Mouse (Mus musculus) MEL (cell line): ENCODE measurements around the gene Krt7. TPM values are rescaled to one million over a fixed set of nuclear protein-coding genes. Genes with fewer than 3 reads are reported as not detected.

Experiments used
- DNase-seq: peaks from one replicate; pipeline ENCODE4 v3.0.0; 2011; ENCODE audit warnings: low read depth, low spot score
- H3K27ac ChIP-seq: 2 replicates; pipeline ENCODE4 v1.5.1; 2012; ENCODE audit warnings: low read depth, mild to moderate bottlenecking, control low read depth, low read length, moderate library complexity; ENCODE audit not compliant: control insufficient read depth
- H3K27me3 ChIP-seq, 2 experiments: fragments of 150-350 bp in 1 of 2; sonication (generic) in 1 of 2; 2 replicates each; pipeline ENCODE4 v1.6.1; 2012; ENCODE audit warnings: low read length in 2 of 2, mild to moderate bottlenecking in 2 of 2, improper control_type of control experiment in 1 of 2, moderate library complexity in 1 of 2; ENCODE audit not compliant: insufficient read depth in 2 of 2, control insufficient read depth in 1 of 2
- H3K36me3 ChIP-seq, 2 experiments: 2 replicates each; pipeline ENCODE4 v1.6.1; 2012 to 2014; ENCODE audit warnings: low read length in 2 of 2, improper control_type of control experiment in 1 of 2, inconsistent platforms in 1 of 2, mild to moderate bottlenecking in 1 of 2; ENCODE audit not compliant: insufficient read depth in 2 of 2, control insufficient read depth in 1 of 2
- H3K4me1 ChIP-seq, 2 experiments: fragments of 150-350 bp in 1 of 2; sonication (generic) in 1 of 2; 2 replicates each; pipeline ENCODE4 v1.6.1; 2012; ENCODE audit warnings: low read length in 2 of 2, improper control_type of control experiment in 1 of 2, mild to moderate bottlenecking in 1 of 2; ENCODE audit not compliant: insufficient read depth in 2 of 2, control insufficient read depth in 1 of 2
- H3K4me3 ChIP-seq, 2 experiments: fragments of 150-350 bp in 1 of 2; sonication (generic) in 1 of 2; 2 replicates each; pipeline ENCODE4 v1.5.1; 2012; ENCODE audit warnings: low read depth in 2 of 2, low read length in 2 of 2, mild to moderate bottlenecking in 2 of 2, moderate library complexity in 2 of 2, control low read depth in 1 of 2, improper control_type of control experiment in 1 of 2; ENCODE audit not compliant: control insufficient read depth in 1 of 2, insufficient read depth in 1 of 2
- H3K79me2 ChIP-seq: 2 replicates; pipeline ENCODE4 v1.6.1; 2012; ENCODE audit warnings: mild to moderate bottlenecking, low read length, moderate library complexity; ENCODE audit not compliant: control insufficient read depth, poor library complexity, insufficient read depth
- H3K9ac ChIP-seq: 2 replicates; pipeline ENCODE4 v1.6.1; 2012; ENCODE audit warnings: low read depth, mild to moderate bottlenecking, control low read depth, low read length, moderate library complexity; ENCODE audit not compliant: control insufficient read depth, poor library complexity, severe bottlenecking
- H3K9me3 ChIP-seq: fragments of 150-350 bp; sonication (generic); replicated peaks from 2 replicates; pipeline ENCODE4 v1.6.1; 2012; ENCODE audit warnings: mild to moderate bottlenecking, low read length, improper control_type of control experiment, moderate library complexity; ENCODE audit not compliant: insufficient read depth
- BHLHE40 ChIP-seq: IDR thresholded peaks from 2 replicates; pipeline ENCODE4 v1.6.1; 2012; ENCODE audit warnings: low read depth, mild to moderate bottlenecking, inconsistent platforms, low read length, improper control_type of control experiment, borderline replicate concordance
- CHD1 ChIP-seq: IDR thresholded peaks from 2 replicates; pipeline ENCODE4 v1.6.1; 2012; ENCODE audit warnings: low read depth, mild to moderate bottlenecking, inconsistent platforms, low read length, improper control_type of control experiment
- E2F4 ChIP-seq: IDR thresholded peaks from 2 replicates; pipeline ENCODE4 v1.6.1; 2011; ENCODE audit warnings: low read depth, low read length, improper control_type of control experiment, borderline replicate concordance
- ELF1 ChIP-seq: IDR thresholded peaks from 2 replicates; pipeline ENCODE4 v1.6.1; 2014; ENCODE audit warnings: low read depth, mild to moderate bottlenecking, inconsistent platforms, low read length, improper control_type of control experiment, moderate library complexity
- EP300 ChIP-seq, 2 experiments: IDR thresholded peaks; 2 replicates each; pipeline ENCODE4 v1.6.1; 2011; ENCODE audit warnings: improper control_type of control experiment in 2 of 2, low read length in 2 of 2, low read depth in 1 of 2, mild to moderate bottlenecking in 1 of 2
- ETS1 ChIP-seq: IDR thresholded peaks from 2 replicates; pipeline ENCODE4 v1.6.1; 2012; ENCODE audit warnings: low read depth, mild to moderate bottlenecking, inconsistent platforms, low read length, improper control_type of control experiment, moderate library complexity
- GATA1 ChIP-seq: IDR thresholded peaks from 2 replicates; pipeline ENCODE4 v1.6.1; 2011; ENCODE audit warnings: low read depth, low read length, improper control_type of control experiment
- HCFC1 ChIP-seq: IDR thresholded peaks from 2 replicates; pipeline ENCODE4 v1.6.1; 2012; ENCODE audit warnings: low read depth, mild to moderate bottlenecking, inconsistent platforms, low read length, improper control_type of control experiment, moderate library complexity
- KAT2A ChIP-seq: conservative IDR thresholded peaks from 2 replicates; pipeline ENCODE4 v1.6.1; 2012; ENCODE audit warnings: low read depth, low read length, improper control_type of control experiment, inconsistent platforms
- MAFK ChIP-seq: IDR thresholded peaks from 2 replicates; pipeline ENCODE4 v1.6.1; 2011; ENCODE audit warnings: low read depth, mild to moderate bottlenecking, low read length, improper control_type of control experiment, borderline replicate concordance
- MAX ChIP-seq: IDR thresholded peaks from 2 replicates; pipeline ENCODE4 v1.6.1; 2011; ENCODE audit warnings: low read length, improper control_type of control experiment
- MAZ ChIP-seq: IDR thresholded peaks from 2 replicates; pipeline ENCODE4 v1.6.1; 2012; ENCODE audit warnings: low read depth, mild to moderate bottlenecking, inconsistent platforms, low read length, improper control_type of control experiment
- MEF2A ChIP-seq: IDR thresholded peaks from 2 replicates; pipeline ENCODE4 v1.6.1; 2014; ENCODE audit warnings: low read depth, mild to moderate bottlenecking, inconsistent platforms, low read length, improper control_type of control experiment; ENCODE audit not compliant: poor library complexity, insufficient replicate concordance, severe bottlenecking; ENCODE audit errors: extremely low read depth
- MYB ChIP-seq: IDR thresholded peaks from 2 replicates; pipeline ENCODE4 v1.6.1; 2011; ENCODE audit warnings: mild to moderate bottlenecking, low read depth, low read length, improper control_type of control experiment
- MYC ChIP-seq: IDR thresholded peaks from 2 replicates; pipeline ENCODE4 v1.6.1; 2011; ENCODE audit warnings: low read depth, mild to moderate bottlenecking, low read length, improper control_type of control experiment, moderate library complexity
- NELFE ChIP-seq: IDR thresholded peaks from 2 replicates; pipeline ENCODE4 v1.6.1; 2011; ENCODE audit warnings: low read depth, low read length, improper control_type of control experiment
- NRF1 ChIP-seq: IDR thresholded peaks from 2 replicates; pipeline ENCODE4 v1.6.1; 2014; ENCODE audit warnings: low read depth, mild to moderate bottlenecking, inconsistent platforms, low read length, improper control_type of control experiment, moderate library complexity; ENCODE audit not compliant: poor library complexity, insufficient read depth, severe bottlenecking
- POLR2A ChIP-seq, 2 experiments: IDR thresholded peaks; 2 replicates each; pipeline ENCODE4 v1.6.1; 2011 to 2012; ENCODE audit warnings: low read length in 2 of 2, mild to moderate bottlenecking in 2 of 2, control low read depth in 1 of 2, improper control_type of control experiment in 1 of 2, low read depth in 1 of 2, moderate library complexity in 1 of 2; ENCODE audit not compliant: control insufficient read depth in 1 of 2, insufficient read depth in 1 of 2, poor library complexity in 1 of 2
- POLR2AphosphoS2 ChIP-seq: IDR thresholded peaks from 2 replicates; pipeline ENCODE4 v1.6.1; 2011; ENCODE audit warnings: low read length, improper control_type of control experiment
- POLR2AphosphoS5 ChIP-seq: IDR thresholded peaks from 2 replicates; pipeline ENCODE4 v1.6.1; 2012; ENCODE audit warnings: low read depth, borderline replicate concordance, mild to moderate bottlenecking, inconsistent platforms, low read length, moderate library complexity, mixed read lengths
- RAD21 ChIP-seq: IDR thresholded peaks from 2 replicates; pipeline ENCODE4 v1.6.1; 2011; ENCODE audit warnings: mild to moderate bottlenecking, low read depth, low read length, improper control_type of control experiment
- RCOR1 ChIP-seq: IDR thresholded peaks from 2 replicates; pipeline ENCODE4 v1.6.1; 2012; ENCODE audit warnings: low read depth, mild to moderate bottlenecking, inconsistent platforms, low read length, improper control_type of control experiment
- SIN3A ChIP-seq: IDR thresholded peaks from 2 replicates; pipeline ENCODE4 v1.6.1; 2012; ENCODE audit warnings: low read length, improper control_type of control experiment, inconsistent platforms
- TAL1 ChIP-seq: IDR thresholded peaks from 2 replicates; pipeline ENCODE4 v1.6.1; 2012; ENCODE audit warnings: mild to moderate bottlenecking, inconsistent platforms, low read length, moderate library complexity, mixed read lengths
- TCF12 ChIP-seq: IDR thresholded peaks from 2 replicates; pipeline ENCODE4 v1.6.1; 2014; ENCODE audit warnings: low read depth, mild to moderate bottlenecking, inconsistent platforms, low read length, improper control_type of control experiment, moderate library complexity
- UBTF ChIP-seq: IDR thresholded peaks from 2 replicates; pipeline ENCODE4 v1.6.1; 2012; ENCODE audit warnings: low read depth, mild to moderate bottlenecking, inconsistent platforms, low read length, improper control_type of control experiment, moderate library complexity, borderline replicate concordance; ENCODE audit not compliant: insufficient read depth
- USF1 ChIP-seq: IDR thresholded peaks from 2 replicates; pipeline ENCODE4 v1.6.1; 2014; ENCODE audit warnings: low read depth, mild to moderate bottlenecking, inconsistent platforms, low read length, improper control_type of control experiment, moderate library complexity
- ZKSCAN1 ChIP-seq: IDR thresholded peaks from 2 replicates; pipeline ENCODE4 v1.6.1; 2012; ENCODE audit warnings: low read depth, mild to moderate bottlenecking, inconsistent platforms, low read length, improper control_type of control experiment, moderate library complexity
- ZMIZ1 ChIP-seq: IDR thresholded peaks from 2 replicates; pipeline ENCODE4 v1.6.1; 2012; ENCODE audit warnings: low read depth, mild to moderate bottlenecking, inconsistent platforms, low read length, improper control_type of control experiment, moderate library complexity
- ZNF384 ChIP-seq: IDR thresholded peaks from 2 replicates; pipeline ENCODE4 v1.6.1; 2012; ENCODE audit warnings: low read depth, mild to moderate bottlenecking, inconsistent platforms, low read length, improper control_type of control experiment
- polyA plus RNA-seq, 2 experiments: library from polyadenylated mRNA; stranded (reverse) in 1 of 2; unstranded in 1 of 2; fragments of >175 nt in 1 of 2; fragments of >200 nt in 1 of 2; gene quantifications; 2 replicates each; pipeline versions ENCODE4 v1.2.1 to v1.2.4; 2012; ENCODE audit warnings: low replicate concordance in 2 of 2, low read depth in 1 of 2; ENCODE audit not compliant: insufficient read length in 2 of 2, insufficient read depth in 1 of 2, missing spikeins in 1 of 2
- total RNA-seq: library from RNA; depleted of rRNA; stranded (reverse); fragments of 300-350 nt; gene quantifications from 2 replicates; pipeline ENCODE4 v1.2.3, GENCODE M21; 2012

Krt7 gene
- total and polyA plus RNA-seq, 3 experiments, result 0.03 to 0.04 TPM; not detected in 1

GRCm38 (mm10) chr15:101365721-101366120 lies 45.1 kb upstream of the Krt7 start:
- Histone ChIP-seq H3K36me3 (no peaks in the 10 kb centered on the region), H3K4me3 (no peak overlapping the region), H3K9me3 (no peaks in the 10 kb centered on the region), H3K79me2 (no peaks in the 10 kb centered on the region), H3K9ac (no peak overlapping the region), H3K4me1 (no peaks in the 10 kb centered on the region), H3K27ac (no peak overlapping the region), H3K27me3 (no peaks in the 10 kb centered on the region)
- TF ChIP-seq TCF12 (no peak), MAZ (no peak), ZKSCAN1 (no peak), ELF1 (no peak), HCFC1 (no peak), RAD21 (no peak), KAT2A (no peak), NRF1 (no peak), MYB (no peak), TAL1 (no peak), POLR2A (IDR thresholded peaks at IDR 0.05; ENCODE audit: control insufficient read depth in 1 of 2, insufficient read depth in 1 of 2, low read depth in 1 of 2, low read length in 2 of 2, poor library complexity in 1 of 2) (no peak), E2F4 (no peak), ZNF384 (no peak), USF1 (no peak), NELFE (no peak), MYC (no peak), MEF2A (no peak), POLR2AphosphoS5 (no peak), UBTF (no peak)
- no peak for DNase-seq

DNA sequence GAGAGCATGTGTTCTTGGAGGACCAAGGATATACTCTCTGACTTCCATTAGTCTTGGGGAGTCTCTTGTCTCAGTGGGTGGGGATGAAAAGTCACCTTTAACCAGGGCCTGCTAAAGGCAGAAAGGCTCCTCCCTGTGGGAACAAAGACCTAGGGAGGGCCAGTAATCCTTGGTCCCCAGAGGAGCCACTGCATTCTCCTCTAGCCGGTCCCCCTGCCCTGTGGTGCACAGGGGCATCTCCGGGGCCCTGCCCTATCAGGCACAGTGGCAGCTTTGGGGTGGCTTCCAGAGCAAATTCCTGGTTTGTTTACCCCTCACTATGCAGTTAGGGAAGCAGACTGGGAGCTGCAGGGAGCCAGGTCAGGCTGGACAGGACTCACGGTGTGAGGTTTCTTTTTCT lies 44.4 kb upstream of the Krt7 start:
- no peak for DNase-seq
- no peaks in the 10 kb centered on the region for H3K36me3 ChIP-seq
- no peak for TF ChIP-seq RAD21
- TF ChIP-seq TAL1, result no peak
- no peak for TF ChIP-seq EP300 (IDR thresholded peaks at IDR 0.05; ENCODE audit: low read depth in 1 of 2, low read length in 2 of 2)
- TF ChIP-seq BHLHE40, result no peak
- TF ChIP-seq CHD1, result no peak
- TF ChIP-seq RCOR1, result no peak
- TF ChIP-seq MAFK, result no peak
- no peak for TF ChIP-seq ELF1
- no peak for TF ChIP-seq MAX
- no peak for TF ChIP-seq POLR2AphosphoS2
- TF ChIP-seq POLR2AphosphoS5, result no peak
- no peak for TF ChIP-seq GATA1
- no peak for TF ChIP-seq ZMIZ1
- TF ChIP-seq E2F4, result no peak
- TF ChIP-seq SIN3A, result no peak
- TF ChIP-seq ETS1, result no peak
- H3K27me3 ChIP-seq, result no peaks in the 10 kb centered on the region
- no peaks in the 10 kb centered on the region for H3K9me3 ChIP-seq
- H3K27ac ChIP-seq, result no peak overlapping the region
- no peaks in the 10 kb centered on the region for H3K79me2 ChIP-seq
- H3K4me3 ChIP-seq, result no peak overlapping the region
- no peaks in the 10 kb centered on the region for H3K4me1 ChIP-seq
- no peak overlapping the region for H3K9ac ChIP-seq
